Mouse (Mus musculus) ES-E14 (cell line): ENCODE measurements around the gene Upk3b. TPM values are rescaled to one million over a fixed set of nuclear protein-coding genes. Genes with fewer than 3 reads are reported as not detected.

Experiments
- DNase-seq: peaks from one replicate; pipeline ENCODE4 v3.0.0-alpha.2; 2013; ENCODE audit warnings: low read depth, low spot score
- H3K27ac ChIP-seq: 2 replicates; pipeline ENCODE4 v1.5.1; 2012; ENCODE audit warnings: low read depth, mild to moderate bottlenecking, low read length, moderate library complexity, mixed read lengths; ENCODE audit not compliant: poor library complexity, insufficient read depth, severe bottlenecking
- H3K36me3 ChIP-seq: 2 replicates; pipeline ENCODE4 v1.6.1; 2012; ENCODE audit warnings: mild to moderate bottlenecking, low read length, moderate library complexity, mixed read lengths; ENCODE audit not compliant: control insufficient read depth, poor library complexity, insufficient read depth, severe bottlenecking
- H3K4me1 ChIP-seq, 2 experiments: fragments of 150-350 bp in 1 of 2; sonication (generic) in 1 of 2; 2 replicates each; pipeline ENCODE4 v1.6.1; 2012; ENCODE audit warnings: low read length in 2 of 2, mild to moderate bottlenecking in 1 of 2, mixed read lengths in 1 of 2; ENCODE audit not compliant: control insufficient read depth in 2 of 2, insufficient read depth in 2 of 2, poor library complexity in 1 of 2
- H3K4me3 ChIP-seq, 2 experiments: fragments of 150-350 bp in 1 of 2; sonication (generic) in 1 of 2; 2 replicates each; pipeline ENCODE4 v1.5.1; 2012; ENCODE audit warnings: low read length in 2 of 2, low read depth in 1 of 2, mild to moderate bottlenecking in 1 of 2, mixed read lengths in 1 of 2; ENCODE audit not compliant: insufficient read depth in 1 of 2, poor library complexity in 1 of 2, severe bottlenecking in 1 of 2
- H3K9ac ChIP-seq: 2 replicates; pipeline ENCODE4 v1.6.1; 2012; ENCODE audit warnings: low read depth, mild to moderate bottlenecking, low read length, mixed read lengths; ENCODE audit not compliant: poor library complexity, insufficient read depth, severe bottlenecking
- H3K9me3 ChIP-seq: fragments of 150-350 bp; sonication (generic); 2 replicates; pipeline ENCODE4 v1.6.1; 2012; ENCODE audit warnings: low read depth, mild to moderate bottlenecking, low read length; ENCODE audit not compliant: control insufficient read depth, insufficient read depth
- CHD2 ChIP-seq: IDR thresholded peaks from 2 replicates; pipeline ENCODE4 v1.6.1; 2014; ENCODE audit warnings: mild to moderate bottlenecking, low read depth, low read length, inconsistent platforms
- HCFC1 ChIP-seq: IDR thresholded peaks from 2 replicates; pipeline ENCODE4 v1.6.1; 2012; ENCODE audit warnings: low read length, inconsistent platforms, borderline replicate concordance; ENCODE audit not compliant: insufficient read depth
- MAFK ChIP-seq: IDR thresholded peaks from 2 replicates; pipeline ENCODE4 v1.6.1; 2014; ENCODE audit warnings: mild to moderate bottlenecking, low read depth, low read length, inconsistent platforms; ENCODE audit not compliant: insufficient read depth
- ZC3H11A ChIP-seq: IDR thresholded peaks from 2 replicates; pipeline ENCODE4 v1.6.1; 2012; ENCODE audit warnings: low read depth, mild to moderate bottlenecking, inconsistent platforms, low read length, borderline replicate concordance
- ZNF384 ChIP-seq: IDR thresholded peaks from 2 replicates; pipeline ENCODE4 v1.6.1; 2012; ENCODE audit warnings: low read depth, low read length, inconsistent platforms
- in situ Hi-C, 2 experiments: fragments of 600-800 bp; cut with MboI; formaldehyde crosslinking; loops; one replicate each; pipeline ENCODE4 v1.15.1; 2025; ENCODE audit warnings: low sequenced_read_pairs in 2 of 2, inconsistent platforms in 1 of 2; ENCODE audit not compliant: unreplicated experiment in 2 of 2
- total RNA-seq: library from RNA; depleted of rRNA; stranded (reverse); fragments of 300-350 nt; gene quantifications from 2 replicates; pipeline ENCODE4 v1.2.3, GENCODE M21; 2012

Gene Upk3b
- total RNA-seq, 1 experiment, result 1.6 TPM

GRCm38 (mm10) chr5:136002751-136003151 lies 35.5 kb upstream of the Upk3b start:
- no peak for DNase-seq
- in situ Hi-C loops, result no loop called here
- peaks cover 3 to 7% of the 10 kb centered on the region in 2 experiments; a peak in 3 of 4 replicates for H3K4me1 ChIP-seq
- H3K9ac ChIP-seq, result no peak overlapping the region
- no peak overlapping the region for H3K4me3 ChIP-seq
- no peaks in the 10 kb centered on the region for H3K9me3 ChIP-seq
- no peak for TF ChIP-seq HCFC1
- peak overlapping the region; percentile 92 for H3K27ac ChIP-seq
- peaks cover 7% of the 10 kb centered on the region; the same call in 1 of the 2 replicates for H3K36me3 ChIP-seq

GRCm38 (mm10) chr5:136004537-136004936 lies 33.8 kb upstream of the Upk3b start:
- no peak for TF ChIP-seq MAFK
- no peak for TF ChIP-seq ZC3H11A
- no peak for TF ChIP-seq ZNF384
- TF ChIP-seq CHD2, result no peak
- TF ChIP-seq HCFC1, result no peak
- Histone ChIP-seq H3K9ac (no peak overlapping the region), H3K36me3 (peaks cover 4% of the 10 kb centered on the region; the same call in 1 of the 2 replicates), H3K9me3 (no peaks in the 10 kb centered on the region), H3K4me1 (peaks cover 3 to 9% of the 10 kb centered on the region in 2 experiments), H3K27ac (no peak overlapping the region), H3K4me3 (no peak overlapping the region)
- no peak for DNase-seq
- in situ Hi-C loops, result no loop called here

DNA sequence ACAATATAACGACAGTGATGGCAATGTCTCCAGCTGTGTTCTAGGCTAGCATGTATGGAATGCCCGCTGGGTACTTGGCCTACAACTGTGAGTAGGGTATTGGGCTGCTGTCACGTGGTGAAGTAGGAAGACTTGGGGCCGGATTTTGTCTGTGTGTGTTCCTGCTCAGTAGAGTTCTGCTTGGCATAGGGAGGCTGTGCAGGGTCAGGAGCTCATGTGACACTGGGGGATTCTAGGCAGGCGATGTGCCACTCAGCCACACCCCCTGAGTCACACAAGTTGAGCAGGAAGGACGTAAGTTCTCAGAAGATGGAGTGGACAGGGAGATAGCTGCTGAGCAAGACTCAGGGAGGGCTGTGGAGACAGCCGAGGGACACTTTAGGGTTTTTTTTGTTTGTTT lies 30.6 kb upstream of the Upk3b start:
- H3K4me3 ChIP-seq, result no peak overlapping the region
- no peak overlapping the region for H3K27ac ChIP-seq
- TF ChIP-seq ZNF384, result no peak
- no peak for TF ChIP-seq CHD2
- no peak for TF ChIP-seq HCFC1
- no peak for TF ChIP-seq ZC3H11A
- no peak for TF ChIP-seq MAFK
- peaks cover 18% of the 10 kb centered on the region for H3K36me3 ChIP-seq
- no peaks in the 10 kb centered on the region for H3K9me3 ChIP-seq
- no peak overlapping the region for H3K9ac ChIP-seq
- DNase-seq, result no peak
- in situ Hi-C loops, result no loop called here
- H3K4me1 ChIP-seq, result peaks cover 3 to 6% of the 10 kb centered on the region in 2 experiments

DNA sequence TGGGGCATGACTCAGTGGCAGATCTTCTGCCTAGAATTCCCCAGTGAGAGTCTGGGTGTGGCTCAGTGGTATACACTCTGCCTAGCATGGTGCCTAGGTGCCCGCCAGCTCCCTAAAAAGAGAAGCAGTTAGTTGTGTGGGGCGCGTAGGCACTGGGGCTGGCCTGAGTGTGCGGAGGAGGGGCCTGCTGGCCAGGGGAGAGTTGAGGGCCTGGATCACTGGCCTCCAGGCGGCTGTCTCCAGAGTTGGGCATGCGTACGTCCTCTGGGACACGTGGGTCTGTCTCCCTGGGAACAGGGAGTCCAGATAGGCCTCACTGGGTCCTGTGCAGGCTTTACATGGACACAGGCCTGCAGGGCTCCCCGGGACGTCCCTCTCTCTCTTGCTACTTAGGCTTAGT lies 23.4 kb upstream of the Upk3b start:
- Histone ChIP-seq H3K4me1 (peaks cover 4 to 34% of the 10 kb centered on the region in 2 experiments; a peak in 2 of 4 replicates), H3K9ac (no peak overlapping the region), H3K36me3 (peaks cover 18% of the 10 kb centered on the region), H3K9me3 (no peaks in the 10 kb centered on the region), H3K4me3 (no peak overlapping the region), H3K27ac (no peak overlapping the region)
- no peak for DNase-seq
- in situ Hi-C loops, result no loop called here
- TF ChIP-seq MAFK, result no peak
- no peak for TF ChIP-seq HCFC1
- no peak for TF ChIP-seq CHD2
- TF ChIP-seq ZC3H11A, result no peak
- no peak for TF ChIP-seq ZNF384

DNA sequence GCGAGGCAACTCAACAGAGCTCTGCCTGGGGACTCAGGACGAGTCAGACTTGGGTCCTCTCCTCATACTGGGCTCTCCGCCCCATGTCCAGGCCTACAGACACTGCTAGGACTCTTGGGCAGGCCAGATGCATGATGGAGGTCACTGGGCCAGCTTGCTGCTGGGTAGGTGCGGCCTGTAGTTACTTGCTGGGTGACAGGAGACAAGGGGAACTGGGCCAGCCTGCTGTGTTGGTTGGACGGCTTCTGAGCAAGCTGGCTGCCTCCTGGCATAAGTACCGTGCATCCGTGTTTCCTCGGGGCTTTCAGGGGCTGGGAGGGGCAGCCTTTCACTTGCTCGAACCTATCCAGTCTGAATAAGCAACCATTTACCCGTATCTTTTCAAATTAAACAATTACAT lies 22.7 kb upstream of the Upk3b start:
- no peak for TF ChIP-seq ZC3H11A
- TF ChIP-seq CHD2, result no peak
- no peak for TF ChIP-seq ZNF384
- TF ChIP-seq MAFK, result no peak
- no peak for TF ChIP-seq HCFC1
- Histone ChIP-seq H3K36me3 (peaks cover 12% of the 10 kb centered on the region), H3K9ac (peak overlapping the region; percentile 24; the same call in 1 of the 2 replicates), H3K4me1 (peaks cover 4 to 34% of the 10 kb centered on the region in 2 experiments; a peak in 2 of 4 replicates), H3K4me3 (no peak overlapping the region), H3K9me3 (no peaks in the 10 kb centered on the region), H3K27ac (no peak overlapping the region)
- DNase-seq, result no peak
- in situ Hi-C loops, result no loop called here
